Mouse (Mus musculus) lung, postnatal 0 days (tissue): ENCODE data around the gene Sorbs1.

Source experiments
- CTCF ChIP-seq: IDR thresholded peaks from 2 replicates; pipeline ENCODE4 v1.5.1; 2016; ENCODE audit warnings: antibody characterized with exemption, mild to moderate bottlenecking
- EP300 ChIP-seq: IDR thresholded peaks from 2 replicates; pipeline ENCODE4 v1.6.1; 2016; ENCODE audit warnings: antibody characterized with exemption, mild to moderate bottlenecking, control low read depth

- TF ChIP-seq EP300 = no peak
- TF ChIP-seq CTCF = no peak
These were observed 208.1 kb downstream of the Sorbs1 start for GRCm38 (mm10) chr19:40305456-40305855.
